ENCODE assay signal across 20 mouse cellular contexts in the genomic region with DNA sequence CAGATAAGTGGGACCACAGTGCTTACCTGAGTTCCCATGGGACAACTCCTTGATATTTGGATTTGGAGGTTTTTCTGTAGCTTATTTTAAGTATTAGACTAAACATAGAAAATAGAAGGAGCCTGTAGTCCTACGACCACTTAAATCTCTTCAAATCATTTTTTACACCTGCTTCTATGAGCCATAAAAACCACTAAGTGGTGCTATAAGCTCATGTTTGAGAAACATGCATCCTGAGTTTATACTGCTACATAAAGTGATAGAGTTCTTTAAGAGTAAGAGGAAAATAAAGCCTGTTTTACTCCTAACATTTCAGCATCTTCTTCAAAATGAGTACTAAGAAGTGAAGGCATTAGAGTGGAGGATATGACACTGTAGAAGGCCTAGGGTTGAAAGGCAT.
A peak's percentile ranks its signal among the peaks of the same experiment; 100 is the strongest.
DNase-seq lines count a peak whose midpoint lies in the region; ATAC-seq and TF ChIP-seq lines count a peak whose summit lies in the region.
"Had no signal": no experiment of that assay in that cellular context is flagged by ENCODE, and none has a peak within 500 bp of the region (broad histone marks: within the 10 kb centered on the region; RNA-seq: fewer than 3 reads in every experiment).

No protein-coding gene starts in this region.

- no peak overlapping the region for H3K4me3 ChIP-seq in embryonic facial prominence, embryonic 11.5 days (ENCODE audit: low read depth, low read length)
- no peak overlapping the region for H3K4me3 ChIP-seq in embryonic facial prominence, embryonic 10.5 days
- H3K4me3 ChIP-seq in midbrain, embryonic 14.5 days (replicated peaks; ENCODE audit: low read depth, low read length): no peak overlapping the region
- no peak overlapping the region for H3K4me3 ChIP-seq in midbrain, embryonic 15.5 days
- no peak overlapping the region for H3K4me3 ChIP-seq in stomach, postnatal 0 days (ENCODE audit: low read depth, low read length)
- H3K4me3 ChIP-seq: heart, embryonic 13.5 days; hindbrain, embryonic 10.5 days; stomach, embryonic 15.5 days had no signal

- H3K27ac ChIP-seq in embryonic facial prominence, embryonic 11.5 days (replicated peaks; ENCODE audit: low read depth, low read length): no peak overlapping the region
- no peak overlapping the region for H3K27ac ChIP-seq in embryonic facial prominence, embryonic 10.5 days (replicated peaks)
- H3K27ac ChIP-seq in midbrain, embryonic 14.5 days (replicated peaks; ENCODE audit: low read depth, low read length): no peak overlapping the region
- no peak overlapping the region for H3K27ac ChIP-seq in midbrain, embryonic 15.5 days
- no peak overlapping the region for H3K27ac ChIP-seq in stomach, postnatal 0 days (replicated peaks)
- H3K27ac ChIP-seq: heart, embryonic 13.5 days; hindbrain, embryonic 10.5 days; stomach, embryonic 15.5 days had no signal

- H3K9me3 ChIP-seq in embryonic facial prominence, embryonic 11.5 days (replicated peaks; ENCODE audit: control insufficient read depth, low read length): no peaks in the 10 kb centered on the region
- H3K9me3 ChIP-seq in embryonic facial prominence, embryonic 10.5 days: no peaks in the 10 kb centered on the region
- no peaks in the 10 kb centered on the region for H3K9me3 ChIP-seq in midbrain, embryonic 14.5 days (ENCODE audit: control insufficient read depth, low read length)
- no peaks in the 10 kb centered on the region for H3K9me3 ChIP-seq in midbrain, embryonic 15.5 days
- H3K9me3 ChIP-seq in stomach, postnatal 0 days (ENCODE audit: control insufficient read depth, low read length): no peaks in the 10 kb centered on the region
- H3K9me3 ChIP-seq: heart, embryonic 13.5 days; hindbrain, embryonic 10.5 days; stomach, embryonic 15.5 days had no signal

- no peak for ATAC-seq in embryonic facial prominence, embryonic 11.5 days (replicated peaks; ENCODE audit: insufficient number of reproducible peaks, low FRiP score, low TSS enrichment, low read depth)
- no peak for ATAC-seq in midbrain, embryonic 14.5 days (ENCODE audit: low FRiP score, low TSS enrichment)
- no peak for ATAC-seq in midbrain, embryonic 15.5 days (replicated peaks)
- ATAC-seq in stomach, postnatal 0 days (ENCODE audit: low FRiP score, low TSS enrichment): no peak
- ATAC-seq in megakaryocyte-erythroid progenitor cell, adult 5-6 weeks (replicated peaks; ENCODE audit: low FRiP score, low TSS enrichment, poor library complexity, severe bottlenecking): no peak

- no peak for TF ChIP-seq EP300 in stomach, postnatal 0 days (optimal IDR thresholded peaks at IDR 0.05)

- DNase-seq in embryonic facial prominence, embryonic 11.5 days (ENCODE audit: low spot score): peak; percentile 6
- no peak for DNase-seq in embryonic facial prominence, embryonic 10.5 days (ENCODE audit: low spot score)
- DNase-seq in kidney, adult 9 months: peak; percentile 0
- no peak for DNase-seq in kidney, postnatal 36 days
- DNase-seq in midbrain, embryonic 14.5 days: peak; percentile 45
- DNase-seq in stomach, postnatal 0 days (ENCODE audit: low spot score): no peak
- DNase-seq: adrenal gland, adult 8-10 months; cerebellum, adult 9-11 months; gastrocnemius, postnatal 36 days; kidney, adult 11 months; kidney, postnatal 4 days; layer of hippocampus, postnatal 36 days; lung, adult 18-20 months; right cerebral cortex, adult 18-20 months; thymus, postnatal 14 days had no signal

- H3K4me2 ChIP-seq in embryonic facial prominence, embryonic 11.5 days (ENCODE audit: low read depth, low read length): no peak overlapping the region
- H3K4me2 ChIP-seq in midbrain, embryonic 14.5 days (ENCODE audit: low read length): no peak overlapping the region
- no peak overlapping the region for H3K4me2 ChIP-seq in midbrain, embryonic 15.5 days
- H3K4me2 ChIP-seq in stomach, postnatal 0 days (replicated peaks; ENCODE audit: low read depth): no peak overlapping the region
- H3K4me2 ChIP-seq: heart, embryonic 13.5 days; stomach, embryonic 15.5 days had no signal

- no peaks in the 10 kb centered on the region for H3K36me3 ChIP-seq in embryonic facial prominence, embryonic 11.5 days (replicated peaks; ENCODE audit: control insufficient read depth, insufficient read depth, low read depth, low read length)
- H3K36me3 ChIP-seq in embryonic facial prominence, embryonic 10.5 days (replicated peaks): no peaks in the 10 kb centered on the region
- no peaks in the 10 kb centered on the region for H3K36me3 ChIP-seq in midbrain, embryonic 14.5 days (ENCODE audit: control insufficient read depth, insufficient read depth, low read length)
- no peaks in the 10 kb centered on the region for H3K36me3 ChIP-seq in midbrain, embryonic 15.5 days (replicated peaks)
- no peaks in the 10 kb centered on the region for H3K36me3 ChIP-seq in stomach, postnatal 0 days (ENCODE audit: control insufficient read depth, insufficient read depth, low read length)
- H3K36me3 ChIP-seq: heart, embryonic 13.5 days; hindbrain, embryonic 10.5 days; stomach, embryonic 15.5 days had no signal

- no peak overlapping the region for H3K9ac ChIP-seq in embryonic facial prominence, embryonic 11.5 days (replicated peaks; ENCODE audit: low read length)
- H3K9ac ChIP-seq in midbrain, embryonic 14.5 days (replicated peaks; ENCODE audit: low read length): no peak overlapping the region
- H3K9ac ChIP-seq in midbrain, embryonic 15.5 days: no peak overlapping the region
- H3K9ac ChIP-seq in stomach, postnatal 0 days (ENCODE audit: low read length): no peak overlapping the region
- H3K9ac ChIP-seq: heart, embryonic 13.5 days; stomach, embryonic 15.5 days had no signal

- TF ChIP-seq CTCF in stomach, postnatal 0 days (IDR thresholded peaks at IDR 0.05; ENCODE audit: low read depth): peak; percentile 73

- 69% methylated on average over 1 of the region's 1 CpGs for WGBS in embryonic facial prominence, embryonic 11.5 days
- 71% methylated on average over 1 of the region's 1 CpGs for WGBS in embryonic facial prominence, embryonic 10.5 days
- 66% methylated on average over 1 of the region's 1 CpGs for WGBS in midbrain, embryonic 14.5 days
- 66% methylated on average over 1 of the region's 1 CpGs for WGBS in midbrain, embryonic 15.5 days
- WGBS in stomach, postnatal 0 days: 15% methylated on average over 1 of the region's 1 CpGs

- no peaks in the 10 kb centered on the region for H3K27me3 ChIP-seq in embryonic facial prominence, embryonic 11.5 days (ENCODE audit: control insufficient read depth, insufficient read depth, low read length)
- peaks cover 13% of the 10 kb centered on the region; the same call in 1 of the 2 replicates for H3K27me3 ChIP-seq in embryonic facial prominence, embryonic 10.5 days (replicated peaks; ENCODE audit: low read depth, poor library complexity, severe bottlenecking)
- H3K27me3 ChIP-seq in midbrain, embryonic 14.5 days (ENCODE audit: control insufficient read depth, insufficient read depth, low read length): no peaks in the 10 kb centered on the region
- peaks cover 3% of the 10 kb centered on the region; the same call in 1 of the 2 replicates for H3K27me3 ChIP-seq in midbrain, embryonic 15.5 days (replicated peaks)
- no peaks in the 10 kb centered on the region for H3K27me3 ChIP-seq in stomach, postnatal 0 days (ENCODE audit: control insufficient read depth, insufficient read depth, low read length)
- H3K27me3 ChIP-seq: heart, embryonic 13.5 days; stomach, embryonic 15.5 days had no signal

- H3K4me1 ChIP-seq in embryonic facial prominence, embryonic 11.5 days (ENCODE audit: control insufficient read depth, insufficient read depth, low read length): no peaks in the 10 kb centered on the region
- no peaks in the 10 kb centered on the region for H3K4me1 ChIP-seq in embryonic facial prominence, embryonic 10.5 days
- no peaks in the 10 kb centered on the region for H3K4me1 ChIP-seq in midbrain, embryonic 14.5 days (ENCODE audit: control insufficient read depth, insufficient read depth, low read length)
- H3K4me1 ChIP-seq in midbrain, embryonic 15.5 days: no peaks in the 10 kb centered on the region
- H3K4me1 ChIP-seq in stomach, postnatal 0 days (replicated peaks; ENCODE audit: control insufficient read depth, insufficient read depth): no peaks in the 10 kb centered on the region
- H3K4me1 ChIP-seq: heart, embryonic 13.5 days; hindbrain, embryonic 10.5 days; stomach, embryonic 15.5 days had no signal

Comparison
In these comparisons a context has a peak if more than half of its experiments do, and no peak if none do; other contexts are left out.
1. DNase-seq: peak in embryonic facial prominence, embryonic 11.5 days (single experiment), kidney, adult 9 months (single experiment) and midbrain, embryonic 14.5 days (single experiment); none in embryonic facial prominence, embryonic 10.5 days (single experiment), kidney, postnatal 36 days (0 of 2) and stomach, postnatal 0 days (single experiment).